Mouse (Mus musculus): Measurements from ENCODE around the gene Gad1. TPM values are rescaled to one million over a fixed set of nuclear protein-coding genes. Genes with fewer than 3 reads are reported as not detected.

The Gad1 gene
- polyA plus RNA-seq, 2 experiments = 0.02 to 0.03 TPM

GRCm38 (mm10) chr2:70609769-70610168 lies 56.9 kb downstream of the Gad1 start:
- H3K9ac ChIP-seq (replicated peaks) = no peak overlapping the region
- H3K9me3 ChIP-seq (ENCODE audit: control insufficient read depth, low read length) = no peaks in the 10 kb centered on the region
- TF ChIP-seq CTCF (IDR thresholded peaks at IDR 0.05; ENCODE audit: low read depth) = no peak
- TF ChIP-seq EP300 (IDR thresholded peaks at IDR 0.05; ENCODE audit: low read depth) = no peak
- ATAC-seq (ENCODE audit: insufficient read depth) (no peak), DNase-seq (ENCODE audit: low read depth in 3 of 3, low spot score in 3 of 3) (no peak)
- H3K4me2 ChIP-seq (ENCODE audit: low read depth) = no peak overlapping the region
- no peaks in the 10 kb centered on the region for H3K36me3 ChIP-seq (replicated peaks; ENCODE audit: control insufficient read depth, insufficient read depth, low read depth)
- no peaks in the 10 kb centered on the region for H3K27me3 ChIP-seq (ENCODE audit: control insufficient read depth, insufficient read depth, low read length)
- no peak overlapping the region for H3K4me3 ChIP-seq (ENCODE audit: insufficient read depth in 1 of 2, low read depth in 2 of 2, low read length in 2 of 2)
- H3K27ac ChIP-seq = no peak overlapping the region
- 68% methylated on average over 3 of the region's 3 CpGs for WGBS (ENCODE audit: insufficient replicate concordance)
- H3K4me1 ChIP-seq (replicated peaks; ENCODE audit: control insufficient read depth in 2 of 2, insufficient read depth in 2 of 2, low read length in 1 of 2) = no peaks in the 10 kb centered on the region

DNA sequence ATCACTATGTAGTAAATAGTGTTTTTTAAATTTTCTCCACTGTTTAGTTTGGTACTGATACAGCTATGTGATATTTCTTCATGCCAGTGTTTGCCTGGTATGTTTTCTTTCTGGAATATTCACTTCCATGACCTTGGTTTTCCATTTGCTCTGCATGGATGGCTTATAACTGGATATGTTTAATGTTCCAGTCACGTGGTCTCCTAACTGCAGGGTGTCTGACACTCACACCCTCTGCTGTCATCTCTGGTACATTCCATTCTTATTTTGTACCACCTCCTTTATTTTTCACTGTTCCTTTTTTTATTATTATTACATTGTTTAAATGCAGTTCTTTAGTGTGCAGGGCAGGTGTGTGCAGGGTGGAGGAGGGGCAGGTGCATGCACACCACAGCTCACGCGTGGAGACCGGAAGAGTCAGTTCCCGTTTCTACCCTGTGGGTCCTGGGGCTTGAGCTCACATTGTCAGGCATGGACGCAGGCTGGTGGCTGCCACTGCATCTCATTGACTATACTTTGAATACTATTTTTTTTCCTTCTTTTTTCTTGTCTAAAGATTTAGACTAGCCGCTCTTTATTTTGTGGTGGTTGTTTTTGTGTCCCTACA lies 62.0 kb downstream of the Gad1 start:
- TF ChIP-seq EP300 (IDR thresholded peaks at IDR 0.05; ENCODE audit: low read depth) = no peak
- TF ChIP-seq CTCF (IDR thresholded peaks at IDR 0.05; ENCODE audit: low read depth) = no peak
- no peak for ATAC-seq (ENCODE audit: insufficient read depth)
- 51% methylated on average over 7 of the region's 7 CpGs for WGBS (ENCODE audit: insufficient replicate concordance)

DNA sequence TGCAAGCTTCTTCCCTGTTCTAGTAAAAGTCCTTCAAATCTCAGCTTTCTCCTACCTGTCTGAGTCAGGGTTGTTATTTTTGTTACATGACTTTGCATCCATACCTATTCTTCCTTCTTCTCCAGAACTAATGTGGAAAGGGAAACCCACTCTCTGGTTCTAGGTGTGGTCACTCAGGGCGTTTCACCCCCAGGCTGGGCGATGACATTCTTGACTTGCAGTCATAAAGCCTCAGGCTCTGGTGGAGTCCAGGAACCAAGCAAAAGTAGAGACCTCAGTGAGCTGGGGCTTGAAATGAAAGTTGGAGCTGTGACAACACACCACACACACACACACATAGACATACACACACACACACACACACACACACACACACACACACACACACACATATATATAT lies 63.2 kb downstream of the Gad1 start:
- WGBS (ENCODE audit: insufficient replicate concordance) = 54% methylated on average over 2 of the region's 2 CpGs
- Histone ChIP-seq H3K36me3 (replicated peaks; ENCODE audit: control insufficient read depth, insufficient read depth, low read depth) (no peaks in the 10 kb centered on the region), H3K27me3 (ENCODE audit: control insufficient read depth, insufficient read depth, low read length) (no peaks in the 10 kb centered on the region), H3K4me2 (ENCODE audit: low read depth) (no peak overlapping the region), H3K4me3 (ENCODE audit: insufficient read depth in 1 of 2, low read depth in 2 of 2, low read length in 2 of 2) (no peak overlapping the region), H3K4me1 (replicated peaks; ENCODE audit: control insufficient read depth in 2 of 2, insufficient read depth in 2 of 2, low read length in 1 of 2) (no peaks in the 10 kb centered on the region), H3K9me3 (ENCODE audit: control insufficient read depth, low read length) (no peaks in the 10 kb centered on the region), H3K9ac (replicated peaks) (no peak overlapping the region), H3K27ac (no peak overlapping the region)
- TF ChIP-seq EP300 (IDR thresholded peaks at IDR 0.05; ENCODE audit: low read depth) (no peak), CTCF (IDR thresholded peaks at IDR 0.05; ENCODE audit: low read depth) (no peak)
- no peak for DNase-seq (ENCODE audit: low read depth in 3 of 3, low spot score in 3 of 3)
- no peak for ATAC-seq (ENCODE audit: insufficient read depth)

More for the DNA sequence above, 62.0 kb downstream of the Gad1 start:
- Histone ChIP-seq H3K27ac (no peak overlapping the region), H3K4me3 (ENCODE audit: insufficient read depth in 1 of 2, low read depth in 2 of 2, low read length in 2 of 2) (no peak overlapping the region), H3K27me3 (ENCODE audit: control insufficient read depth, insufficient read depth, low read length) (no peaks in the 10 kb centered on the region), H3K4me2 (ENCODE audit: low read depth) (no peak overlapping the region), H3K36me3 (replicated peaks; ENCODE audit: control insufficient read depth, insufficient read depth, low read depth) (no peaks in the 10 kb centered on the region), H3K9me3 (ENCODE audit: control insufficient read depth, low read length) (no peaks in the 10 kb centered on the region), H3K9ac (replicated peaks) (no peak overlapping the region), H3K4me1 (replicated peaks; ENCODE audit: control insufficient read depth in 2 of 2, insufficient read depth in 2 of 2, low read length in 1 of 2) (no peaks in the 10 kb centered on the region)
- DNase-seq (ENCODE audit: low read depth in 3 of 3, low spot score in 3 of 3) = no peak

DNA sequence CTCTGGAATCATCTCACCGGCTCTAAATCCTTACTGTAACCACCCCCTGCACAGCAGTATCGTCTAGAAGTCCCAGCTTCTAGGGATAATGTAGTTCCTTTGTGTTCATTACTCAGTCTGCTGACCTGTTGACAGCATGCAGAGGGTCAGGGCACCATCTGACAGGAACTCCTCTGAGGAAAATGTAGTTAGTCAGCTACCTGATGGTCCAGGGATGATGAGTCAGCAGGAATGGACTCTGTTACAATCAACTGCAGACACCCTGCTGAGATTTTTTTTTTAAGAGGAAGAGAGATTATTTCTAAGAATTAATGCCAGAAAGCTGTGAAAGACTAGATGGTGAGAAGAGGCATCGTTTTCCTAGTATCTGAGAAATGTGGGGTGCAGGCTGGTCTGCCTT lies 63.7 kb downstream of the Gad1 start:
- Histone ChIP-seq H3K36me3 (replicated peaks; ENCODE audit: control insufficient read depth, insufficient read depth, low read depth) (no peaks in the 10 kb centered on the region), H3K27me3 (ENCODE audit: control insufficient read depth, insufficient read depth, low read length) (no peaks in the 10 kb centered on the region), H3K4me2 (ENCODE audit: low read depth) (no peak overlapping the region), H3K9me3 (ENCODE audit: control insufficient read depth, low read length) (no peaks in the 10 kb centered on the region), H3K4me1 (replicated peaks; ENCODE audit: control insufficient read depth in 2 of 2, insufficient read depth in 2 of 2, low read length in 1 of 2) (no peaks in the 10 kb centered on the region), H3K27ac (no peak overlapping the region), H3K9ac (replicated peaks) (no peak overlapping the region), H3K4me3 (ENCODE audit: insufficient read depth in 1 of 2, low read depth in 2 of 2, low read length in 2 of 2) (no peak overlapping the region)
- ATAC-seq (ENCODE audit: insufficient read depth) = no peak
- WGBS (ENCODE audit: insufficient replicate concordance) = 60% methylated on average over 3 of the region's 3 CpGs
- DNase-seq (ENCODE audit: low read depth in 3 of 3, low spot score in 3 of 3) = no peak
- no peak for TF ChIP-seq CTCF (IDR thresholded peaks at IDR 0.05; ENCODE audit: low read depth)
- TF ChIP-seq EP300 (IDR thresholded peaks at IDR 0.05; ENCODE audit: low read depth) = no peak

DNA sequence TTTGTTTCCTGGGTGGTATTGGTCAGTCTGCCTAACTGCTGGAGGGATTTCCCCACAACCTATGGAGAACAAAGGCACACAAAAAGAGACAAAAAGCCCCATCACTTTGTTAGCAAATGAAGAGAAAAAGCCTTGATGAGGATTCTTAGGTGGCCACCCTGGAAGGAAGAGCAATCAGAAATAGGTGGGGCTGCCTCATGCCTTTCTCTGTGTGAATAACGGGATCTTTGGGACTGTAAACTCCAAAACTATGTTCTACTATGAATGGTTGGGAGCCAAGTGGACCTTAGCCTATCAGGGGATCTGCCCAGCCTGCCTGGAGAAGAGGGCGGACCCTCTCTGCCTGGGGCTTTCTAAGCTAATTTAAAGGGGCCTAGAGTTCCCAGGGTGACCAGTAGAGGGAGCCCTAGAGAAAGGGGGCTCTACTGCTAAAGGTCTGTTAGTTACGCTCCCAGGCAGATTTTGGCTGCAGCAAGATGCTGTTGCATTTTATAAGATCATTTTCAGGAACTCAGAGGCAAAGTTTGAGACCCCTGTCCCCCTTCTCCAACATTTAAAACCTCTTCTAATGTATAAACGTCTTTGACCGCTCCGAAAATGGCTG lies 66.5 kb downstream of the Gad1 start:
- TF ChIP-seq EP300 (IDR thresholded peaks at IDR 0.05; ENCODE audit: low read depth) (no peak), CTCF (IDR thresholded peaks at IDR 0.05; ENCODE audit: low read depth) (peak; percentile 64)
- H3K27me3 ChIP-seq (ENCODE audit: control insufficient read depth, insufficient read depth, low read length) = no peaks in the 10 kb centered on the region
- no peak overlapping the region for H3K4me2 ChIP-seq (ENCODE audit: low read depth)
- no peak overlapping the region for H3K27ac ChIP-seq
- H3K4me3 ChIP-seq (ENCODE audit: insufficient read depth in 1 of 2, low read depth in 2 of 2, low read length in 2 of 2) = no peak overlapping the region
- no peaks in the 10 kb centered on the region for H3K4me1 ChIP-seq (replicated peaks; ENCODE audit: control insufficient read depth in 2 of 2, insufficient read depth in 2 of 2, low read length in 1 of 2)
- H3K9me3 ChIP-seq (ENCODE audit: control insufficient read depth, low read length) = no peaks in the 10 kb centered on the region
- DNase-seq (ENCODE audit: low read depth in 3 of 3, low spot score in 3 of 3) (no peak), ATAC-seq (ENCODE audit: insufficient read depth) (no peak)
- no peak overlapping the region for H3K9ac ChIP-seq (replicated peaks)
- WGBS (ENCODE audit: insufficient replicate concordance) = 81% methylated on average over 6 of the region's 6 CpGs
- no peaks in the 10 kb centered on the region for H3K36me3 ChIP-seq (replicated peaks; ENCODE audit: control insufficient read depth, insufficient read depth, low read depth)

All from liver, embryonic 14.5 days (tissue).